Mouse (Mus musculus) frontal cortex, adult (tissue): ENCODE measurements at regions not wholly inside any gene's neighbourhood (a gene's known extent, or its start where the extent isn't known, plus 50 kb on each side); places are given as distances from the start of the nearest gene placed in this dataset.

Experiments used
- ATAC-seq: cut with Nextera tagmentation; 2 replicates; pipeline ENCODE4 v1.9.2; 2017; ENCODE audit warnings: mild to moderate bottlenecking, moderate library complexity, mixed read lengths; ENCODE audit not compliant: low TSS enrichment

GRCm38 (mm10) chr9:122437464-122437863, 86.1 kb downstream of the Abhd5 start:
- ATAC-seq, result 0 out of 2 replicates have a peak, but pooled peaks have one; percentile 23

- no peak for ATAC-seq
These were observed 95.1 kb downstream of the Abhd5 start for GRCm38 (mm10) chr9:122446387-122447105.

- ATAC-seq, result no peak
These were observed 96.2 kb downstream of the Abhd5 start for GRCm38 (mm10) chr9:122447568-122447967.

- no peak for ATAC-seq
These were observed 96.9 kb downstream of the Abhd5 start for GRCm38 (mm10) chr9:122448342-122448741.

- peak; percentile 58 for ATAC-seq
These were observed 99.1 kb downstream of the Abhd5 start for GRCm38 (mm10) chr9:122450524-122450923.

- peak; percentile 56 for ATAC-seq
These were observed 103.9 kb downstream of the Abhd5 start for GRCm38 (mm10) chr9:122455301-122455700.

- peak; percentile 72 for ATAC-seq
These were observed 104.4 kb downstream of the Abhd5 start for GRCm38 (mm10) chr9:122455779-122456178.

GRCm38 (mm10) chr9:122459491-122459890, 108.1 kb downstream of the Abhd5 start:
- no peak for ATAC-seq

- no peak for ATAC-seq
These were observed 120.1 kb downstream of the Abhd5 start for GRCm38 (mm10) chr9:122471539-122471938.

GRCm38 (mm10) chr9:122476356-122476755, 124.9 kb downstream of the Abhd5 start:
- peak; percentile 70 for ATAC-seq

GRCm38 (mm10) chr9:122487001-122487400, 135.6 kb downstream of the Abhd5 start:
- ATAC-seq, result peak; percentile 77; the same call in 1 of the 2 replicates

GRCm38 (mm10) chr9:122494691-122495090, 143.3 kb downstream of the Abhd5 start:
- no peak for ATAC-seq

- ATAC-seq, result no peak
These were observed 145.1 kb downstream of the Abhd5 start for GRCm38 (mm10) chr9:122496482-122496985.

GRCm38 (mm10) chr9:122501864-122502341, 150.5 kb downstream of the Abhd5 start:
- ATAC-seq, result no peak

GRCm38 (mm10) chr9:122521569-122521968, 170.2 kb downstream of the Abhd5 start:
- ATAC-seq, result no peak; the same call in 1 of the 2 replicates

GRCm38 (mm10) chr9:122525621-122526055, 174.2 kb downstream of the Abhd5 start:
- ATAC-seq, result peak; percentile 70; the same call in 1 of the 2 replicates

GRCm38 (mm10) chr9:122528267-122528666, 176.9 kb downstream of the Abhd5 start:
- ATAC-seq, result peak; percentile 77

- no peak for ATAC-seq
These were observed 178.3 kb downstream of the Abhd5 start for GRCm38 (mm10) chr9:122529721-122530120.

GRCm38 (mm10) chr9:122531806-122532205, 180.4 kb downstream of the Abhd5 start:
- ATAC-seq, result no peak

GRCm38 (mm10) chr9:122534121-122534814, 182.9 kb downstream of the Abhd5 start:
- ATAC-seq, result peak; percentile 82

GRCm38 (mm10) chr9:122534965-122535364, 183.6 kb downstream of the Abhd5 start:
- ATAC-seq, result peak; percentile 72

GRCm38 (mm10) chr9:122540091-122540490, 188.7 kb downstream of the Abhd5 start:
- ATAC-seq, result no peak

- no peak for ATAC-seq
These were observed 191.1 kb upstream of the Topaz1 start for GRCm38 (mm10) chr9:122556051-122556450.
